In genomic region chr13:43063355-43063754, GRCm38 (mm10) we compare ENCODE assay signal across 23 mouse cellular contexts.
DNase-seq lines count a peak whose midpoint lies in the region; ATAC-seq and TF ChIP-seq lines count a peak whose summit lies in the region.
"Had no signal": no experiment of that assay in that cellular context is flagged by ENCODE, and none has a peak within 500 bp of the region (broad histone marks: within the 10 kb centered on the region; RNA-seq: fewer than 3 reads in every experiment).

No protein-coding gene starts in this region.

- peak; percentile 63 for DNase-seq in embryonic facial prominence, embryonic 14.5 days (ENCODE audit: low spot score)
- no peak for DNase-seq in embryonic facial prominence, embryonic 10.5 days (ENCODE audit: low spot score)
- DNase-seq in hindbrain, postnatal 0 days (ENCODE audit: low spot score), result peak; percentile 57
- DNase-seq in hindbrain, embryonic 10.5 days (ENCODE audit: low spot score), result no peak
- DNase-seq in midbrain, postnatal 0 days (ENCODE audit: low spot score), result peak; percentile 56
- DNase-seq in frontal cortex, postnatal 25 days (ENCODE audit: low spot score in 2 of 2), result no peak
- DNase-seq in kidney, postnatal 25 days, result no peak
- DNase-seq: adrenal gland, postnatal 14 days; cerebellum, adult 8-10 months; cerebellum, postnatal 36 days; embryo, embryonic 11 days; gastrocnemius, postnatal 10 days; kidney, adult 2 months; kidney, postnatal 14 days; midbrain, embryonic 14.5 days; right cerebral cortex, postnatal 14 days; spleen, adult 18-20 months had no signal

- H3K4me2 ChIP-seq in embryonic facial prominence, embryonic 14.5 days (ENCODE audit: low read depth, low read length), result no peak overlapping the region
- no peak overlapping the region for H3K4me2 ChIP-seq in hindbrain, postnatal 0 days (ENCODE audit: low read depth, low read length)
- H3K4me2 ChIP-seq in midbrain, postnatal 0 days (ENCODE audit: low read depth, low read length, poor library complexity, severe bottlenecking), result no peak overlapping the region
- H3K4me2 ChIP-seq in midbrain, embryonic 16.5 days (ENCODE audit: low read length), result no peak overlapping the region
- H3K4me2 ChIP-seq: heart, embryonic 11.5 days; limb, embryonic 15.5 days; lung, embryonic 15.5 days had no signal

- no peaks in the 10 kb centered on the region for H3K36me3 ChIP-seq in embryonic facial prominence, embryonic 14.5 days (ENCODE audit: control insufficient read depth, insufficient read depth, low read length)
- H3K36me3 ChIP-seq in embryonic facial prominence, embryonic 10.5 days (replicated peaks), result no peaks in the 10 kb centered on the region
- H3K36me3 ChIP-seq in hindbrain, postnatal 0 days (ENCODE audit: insufficient read depth, low read length), result no peaks in the 10 kb centered on the region
- no peaks in the 10 kb centered on the region for H3K36me3 ChIP-seq in hindbrain, embryonic 10.5 days
- no peaks in the 10 kb centered on the region for H3K36me3 ChIP-seq in midbrain, postnatal 0 days (ENCODE audit: insufficient read depth, low read length)
- H3K36me3 ChIP-seq in midbrain, embryonic 16.5 days (ENCODE audit: control insufficient read depth, insufficient read depth, low read length), result no peaks in the 10 kb centered on the region; the same call in 1 of the 2 replicates
- H3K36me3 ChIP-seq: limb, embryonic 15.5 days; lung, embryonic 15.5 days had no signal

- no peak overlapping the region for H3K4me3 ChIP-seq in embryonic facial prominence, embryonic 14.5 days (ENCODE audit: low read depth, low read length)
- H3K4me3 ChIP-seq in embryonic facial prominence, embryonic 10.5 days, result no peak overlapping the region
- no peak overlapping the region for H3K4me3 ChIP-seq in hindbrain, postnatal 0 days (ENCODE audit: low read length)
- no peak overlapping the region for H3K4me3 ChIP-seq in hindbrain, embryonic 10.5 days
- no peak overlapping the region for H3K4me3 ChIP-seq in midbrain, postnatal 0 days (ENCODE audit: low read depth, low read length)
- no peak overlapping the region for H3K4me3 ChIP-seq in midbrain, embryonic 16.5 days (ENCODE audit: low read depth, low read length)
- H3K4me3 ChIP-seq: limb, embryonic 15.5 days; lung, embryonic 15.5 days; megakaryocyte, embryonic 14.5 days had no signal

- 40% methylated on average over 4 of the region's 4 CpGs for WGBS in embryonic facial prominence, embryonic 14.5 days
- 58% methylated on average over 4 of the region's 4 CpGs for WGBS in embryonic facial prominence, embryonic 10.5 days
- 44% methylated on average over 4 of the region's 4 CpGs for WGBS in hindbrain, postnatal 0 days
- 81% methylated on average over 4 of the region's 4 CpGs for WGBS in hindbrain, embryonic 10.5 days
- WGBS in midbrain, postnatal 0 days, result 71% methylated on average over 4 of the region's 4 CpGs
- WGBS in midbrain, embryonic 16.5 days, result 66% methylated on average over 4 of the region's 4 CpGs

- ATAC-seq in embryonic facial prominence, embryonic 14.5 days (ENCODE audit: low read depth), result peak; percentile 12; the same call in 1 of the 2 replicates
- peak; percentile 49; the same call in 1 of the 2 replicates for ATAC-seq in hindbrain, postnatal 0 days
- ATAC-seq in midbrain, postnatal 0 days (ENCODE audit: low FRiP score), result no peak
- no peak for ATAC-seq in midbrain, embryonic 16.5 days

- TF ChIP-seq CTCF in hindbrain, postnatal 0 days (IDR thresholded peaks at IDR 0.05; ENCODE audit: low read depth), result no peak
- TF ChIP-seq CTCF in midbrain, postnatal 0 days (IDR thresholded peaks at IDR 0.05), result no peak

- no peak overlapping the region for H3K27ac ChIP-seq in embryonic facial prominence, embryonic 14.5 days (replicated peaks; ENCODE audit: low read depth, low read length)
- no peak overlapping the region for H3K27ac ChIP-seq in embryonic facial prominence, embryonic 10.5 days (replicated peaks)
- H3K27ac ChIP-seq in hindbrain, postnatal 0 days, result no peak overlapping the region
- no peak overlapping the region for H3K27ac ChIP-seq in hindbrain, embryonic 10.5 days
- no peak overlapping the region for H3K27ac ChIP-seq in midbrain, postnatal 0 days (ENCODE audit: low read depth, low read length)
- H3K27ac ChIP-seq in midbrain, embryonic 16.5 days (ENCODE audit: low read length), result no peak overlapping the region
- H3K27ac ChIP-seq: limb, embryonic 15.5 days; liver, embryonic 14.5 days; lung, embryonic 15.5 days had no signal

- H3K9me3 ChIP-seq in embryonic facial prominence, embryonic 14.5 days (ENCODE audit: control insufficient read depth, low read length), result no peaks in the 10 kb centered on the region
- H3K9me3 ChIP-seq in embryonic facial prominence, embryonic 10.5 days, result no peaks in the 10 kb centered on the region
- H3K9me3 ChIP-seq in hindbrain, postnatal 0 days (ENCODE audit: low read length), result no peaks in the 10 kb centered on the region
- H3K9me3 ChIP-seq in hindbrain, embryonic 10.5 days, result no peaks in the 10 kb centered on the region
- H3K9me3 ChIP-seq in midbrain, postnatal 0 days (ENCODE audit: low read length), result no peaks in the 10 kb centered on the region
- no peaks in the 10 kb centered on the region for H3K9me3 ChIP-seq in midbrain, embryonic 16.5 days (replicated peaks; ENCODE audit: control insufficient read depth, low read length, poor library complexity, severe bottlenecking)
- H3K9me3 ChIP-seq: limb, embryonic 15.5 days; lung, embryonic 15.5 days; megakaryocyte, embryonic 14.5 days had no signal

- no peaks in the 10 kb centered on the region for H3K27me3 ChIP-seq in embryonic facial prominence, embryonic 14.5 days (replicated peaks; ENCODE audit: control insufficient read depth, insufficient read depth, low read length)
- no peaks in the 10 kb centered on the region for H3K27me3 ChIP-seq in embryonic facial prominence, embryonic 10.5 days (replicated peaks; ENCODE audit: low read depth, poor library complexity, severe bottlenecking)
- no peaks in the 10 kb centered on the region for H3K27me3 ChIP-seq in hindbrain, postnatal 0 days (ENCODE audit: insufficient read depth, low read length)
- no peaks in the 10 kb centered on the region for H3K27me3 ChIP-seq in hindbrain, embryonic 10.5 days (ENCODE audit: insufficient read depth, poor library complexity, severe bottlenecking)
- no peaks in the 10 kb centered on the region for H3K27me3 ChIP-seq in midbrain, postnatal 0 days (ENCODE audit: insufficient read depth, low read length)
- no peaks in the 10 kb centered on the region for H3K27me3 ChIP-seq in midbrain, embryonic 16.5 days (ENCODE audit: control insufficient read depth, insufficient read depth, low read depth, low read length)
- H3K27me3 ChIP-seq: limb, embryonic 15.5 days; lung, embryonic 15.5 days had no signal

- H3K9ac ChIP-seq in embryonic facial prominence, embryonic 14.5 days (ENCODE audit: low read depth, low read length), result no peak overlapping the region
- no peak overlapping the region for H3K9ac ChIP-seq in hindbrain, postnatal 0 days (replicated peaks; ENCODE audit: low read length)
- H3K9ac ChIP-seq in midbrain, postnatal 0 days (replicated peaks; ENCODE audit: low read length, poor library complexity, severe bottlenecking), result no peak overlapping the region
- H3K9ac ChIP-seq in midbrain, embryonic 16.5 days (ENCODE audit: low read depth, low read length), result no peak overlapping the region
- H3K9ac ChIP-seq: limb, embryonic 15.5 days; liver, embryonic 14.5 days; lung, embryonic 15.5 days had no signal

- H3K4me1 ChIP-seq in embryonic facial prominence, embryonic 14.5 days (ENCODE audit: control insufficient read depth, insufficient read depth, low read length), result no peaks in the 10 kb centered on the region
- H3K4me1 ChIP-seq in embryonic facial prominence, embryonic 10.5 days, result no peaks in the 10 kb centered on the region
- no peaks in the 10 kb centered on the region for H3K4me1 ChIP-seq in hindbrain, postnatal 0 days (ENCODE audit: insufficient read depth, low read length)
- H3K4me1 ChIP-seq in hindbrain, embryonic 10.5 days (replicated peaks), result no peaks in the 10 kb centered on the region
- no peaks in the 10 kb centered on the region for H3K4me1 ChIP-seq in midbrain, postnatal 0 days (ENCODE audit: insufficient read depth, low read length)
- no peaks in the 10 kb centered on the region for H3K4me1 ChIP-seq in midbrain, embryonic 16.5 days (ENCODE audit: control insufficient read depth, insufficient read depth, low read length)
- H3K4me1 ChIP-seq: limb, embryonic 15.5 days; lung, embryonic 15.5 days; megakaryocyte, embryonic 14.5 days had no signal

Comparison
In these comparisons a context has a peak if more than half of its experiments do, and no peak if none do; other contexts are left out.
1. DNase-seq: peak in embryonic facial prominence, embryonic 14.5 days (single experiment), hindbrain, postnatal 0 days (single experiment) and midbrain, postnatal 0 days (single experiment); none in embryonic facial prominence, embryonic 10.5 days (single experiment), hindbrain, embryonic 10.5 days (single experiment), frontal cortex, postnatal 25 days (0 of 2) and kidney, postnatal 25 days (0 of 2).
2. ATAC-seq: peak in embryonic facial prominence, embryonic 14.5 days (single experiment) and hindbrain, postnatal 0 days (single experiment); none in midbrain, postnatal 0 days (single experiment) and midbrain, embryonic 16.5 days (single experiment).